Mouse (Mus musculus) neural tube, embryonic 11.5 days (tissue): Measurements from ENCODE around the gene Kcnq2. TPM values are rescaled to one million over a fixed set of nuclear protein-coding genes. Genes with fewer than 3 reads are reported as not detected.

Source experiments
- ATAC-seq: fragments of 200-750 bp; cut with Nextera tagmentation; 2 replicates; pipeline ENCODE4 v1.8.0; 2017; ENCODE audit warnings: moderate number of reproducible peaks, mild to moderate bottlenecking, moderate TSS enrichment, moderate library complexity; ENCODE audit not compliant: insufficient read depth, low FRiP score, low TSS enrichment
- DNase-seq: peaks from one replicate; pipeline ENCODE4 v3.0.0-alpha.2; 2015; ENCODE audit warnings: low spot score
- H3K27ac ChIP-seq: fragments of 300-500 bp; sonication (generic); 2 replicates; pipeline ENCODE4 v1.5.1; 2014; ENCODE audit warnings: low read depth, mild to moderate bottlenecking, low read length
- H3K27me3 ChIP-seq: fragments of 300-500 bp; sonication (generic); 2 replicates; pipeline ENCODE4 v1.6.1; 2014; ENCODE audit warnings: mild to moderate bottlenecking, low read length, mixed read lengths; ENCODE audit not compliant: control insufficient read depth, insufficient read depth
- H3K36me3 ChIP-seq: fragments of 300-500 bp; sonication (generic); 2 replicates; pipeline ENCODE4 v1.6.1; 2014; ENCODE audit warnings: mild to moderate bottlenecking, low read length, moderate library complexity, mixed read lengths; ENCODE audit not compliant: control insufficient read depth, insufficient read depth
- H3K4me1 ChIP-seq: fragments of 300-500 bp; sonication (generic); 2 replicates; pipeline ENCODE4 v1.6.1; 2014; ENCODE audit warnings: low read length, mixed read lengths; ENCODE audit not compliant: control insufficient read depth, insufficient read depth
- H3K4me2 ChIP-seq: fragments of 300-500 bp; sonication (generic); 2 replicates; pipeline ENCODE4 v1.6.1; 2014; ENCODE audit warnings: low read depth, mild to moderate bottlenecking, moderate library complexity
- H3K4me3 ChIP-seq: fragments of 300-500 bp; sonication (generic); 2 replicates; pipeline ENCODE4 v1.5.1; 2014; ENCODE audit warnings: low read depth, low read length
- H3K9ac ChIP-seq: fragments of 300-500 bp; sonication (generic); 2 replicates; pipeline ENCODE4 v1.6.1; 2014; ENCODE audit warnings: mild to moderate bottlenecking, low read length
- H3K9me3 ChIP-seq: fragments of 300-500 bp; sonication (generic); 2 replicates; pipeline ENCODE4 v1.6.1; 2016; ENCODE audit warnings: low read length; ENCODE audit not compliant: control insufficient read depth
- WGBS: fragments of 180-500 bp; shearing (Covaris S2); extraction: QIAGEN DNeasy Blood & Tissue Kit; methylation state at CpG from one replicate; pipeline ENCODE4 v1.1.7; 2014; 5-methylcytosine and 5-hydroxymethylcytosine counted together
- polyA plus RNA-seq: library from polyadenylated mRNA; unstranded; fragments of >200 nt; fragmentation: Nextera tagmentation; extraction: Ambion mirVana; gene quantifications from 2 replicates; pipeline ENCODE4 v1.2.1, GENCODE M21; 2014

Kcnq2 gene
- polyA plus RNA-seq, 1 experiment from 2014 or later, result 17.1 TPM

GRCm38 (mm10) chr2:181153131-181153530 is 18.0 kb upstream of the Kcnq2 start:
- Histone ChIP-seq H3K4me3 (no peak overlapping the region), H3K4me2 (no peak overlapping the region), H3K9ac (no peak overlapping the region), H3K36me3 (no peaks in the 10 kb centered on the region), H3K27ac (no peak overlapping the region), H3K9me3 (no peaks in the 10 kb centered on the region), H3K4me1 (no peaks in the 10 kb centered on the region), H3K27me3 (peaks cover 33% of the 10 kb centered on the region)
- 84% methylated on average over 1 of the region's 1 CpGs for WGBS
- DNase-seq, result no peak
- no peak for ATAC-seq

GRCm38 (mm10) chr2:181152701-181153100 is 17.6 kb upstream of the Kcnq2 start:
- no peaks in the 10 kb centered on the region for H3K9me3 ChIP-seq
- ATAC-seq (no peak), DNase-seq (no peak)
- H3K4me1 ChIP-seq, result no peaks in the 10 kb centered on the region
- H3K36me3 ChIP-seq, result no peaks in the 10 kb centered on the region
- H3K27ac ChIP-seq, result no peak overlapping the region
- H3K27me3 ChIP-seq, result peaks cover 34% of the 10 kb centered on the region
- no peak overlapping the region for H3K9ac ChIP-seq
- WGBS, result 95% methylated on average over 17 of the region's 17 CpGs
- no peak overlapping the region for H3K4me2 ChIP-seq
- H3K4me3 ChIP-seq, result no peak overlapping the region

GRCm38 (mm10) chr2:181150281-181150680 is 15.2 kb upstream of the Kcnq2 start:
- ATAC-seq (no peak), DNase-seq (no peak)
- H3K4me3 ChIP-seq, result no peak overlapping the region
- H3K9ac ChIP-seq, result no peak overlapping the region
- peaks cover 18% of the 10 kb centered on the region for H3K27me3 ChIP-seq
- H3K9me3 ChIP-seq, result no peaks in the 10 kb centered on the region
- no peak overlapping the region for H3K27ac ChIP-seq
- no peak overlapping the region for H3K4me2 ChIP-seq
- no peaks in the 10 kb centered on the region for H3K4me1 ChIP-seq
- 74% methylated on average over 6 of the region's 6 CpGs for WGBS
- H3K36me3 ChIP-seq, result no peaks in the 10 kb centered on the region

GRCm38 (mm10) chr2:181148318-181148955 is 13.3 kb upstream of the Kcnq2 start:
- ATAC-seq, result no peak
- H3K4me1 ChIP-seq, result no peaks in the 10 kb centered on the region
- peak overlapping the region; percentile 40 for H3K4me3 ChIP-seq
- no peak overlapping the region for H3K9ac ChIP-seq
- peak overlapping the region; percentile 88 for H3K4me2 ChIP-seq
- no peak for DNase-seq
- 12% methylated on average over 28 of the region's 31 CpGs for WGBS
- H3K9me3 ChIP-seq, result no peaks in the 10 kb centered on the region
- H3K36me3 ChIP-seq, result no peaks in the 10 kb centered on the region
- H3K27me3 ChIP-seq, result peaks cover 13% of the 10 kb centered on the region; the same call in 1 of the 2 replicates
- no peak overlapping the region for H3K27ac ChIP-seq

DNA sequence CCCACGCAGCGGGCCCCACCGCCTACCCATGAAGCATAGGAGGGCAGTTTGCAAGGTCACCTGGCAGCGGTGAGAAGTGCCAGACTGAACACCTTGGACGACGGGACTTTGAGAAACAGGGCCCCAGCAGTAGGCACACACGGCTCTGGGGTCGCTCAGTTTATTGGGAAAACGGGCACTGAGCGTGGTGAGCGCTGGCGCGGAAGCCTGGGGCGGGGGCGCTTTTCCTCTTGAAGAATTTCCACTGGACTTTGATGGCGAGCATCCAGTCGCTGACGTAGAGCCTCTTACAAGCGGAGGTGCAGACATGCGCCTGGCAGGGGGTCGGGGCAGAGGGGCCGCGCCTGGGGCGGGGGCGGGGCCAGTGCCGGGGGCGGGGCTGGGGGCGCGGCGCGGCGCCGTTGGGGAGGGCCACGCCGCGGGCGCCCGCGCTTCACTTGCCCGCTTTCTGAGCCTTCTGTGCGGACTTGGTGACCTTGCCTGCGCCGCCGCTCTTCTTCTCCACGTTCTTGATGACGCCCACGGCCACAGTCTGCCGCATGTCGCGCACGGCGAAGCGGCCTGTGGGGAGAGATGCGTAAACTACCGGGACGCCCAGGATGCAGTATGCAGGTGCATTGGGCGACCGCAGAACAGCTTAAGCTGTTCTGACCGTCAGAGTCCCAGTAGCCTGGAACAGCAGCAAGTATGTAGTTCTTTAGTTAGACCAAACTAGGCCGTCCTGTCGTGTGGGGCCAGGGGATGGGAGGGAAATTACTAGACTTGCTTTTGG is 12.6 kb upstream of the Kcnq2 start:
- Histone ChIP-seq H3K9me3 (no peaks in the 10 kb centered on the region), H3K4me1 (no peaks in the 10 kb centered on the region), H3K4me3 (peak overlapping the region; percentile 40), H3K27me3 (peaks cover 13% of the 10 kb centered on the region; the same call in 1 of the 2 replicates), H3K9ac (peak overlapping the region; percentile 49), H3K36me3 (no peaks in the 10 kb centered on the region), H3K27ac (no peak overlapping the region), H3K4me2 (peak overlapping the region; percentile 88)
- peak; percentile 75 for ATAC-seq
- WGBS, result under 1% methylated on average over 61 of the region's 61 CpGs
- DNase-seq, result peak; percentile 52

DNA sequence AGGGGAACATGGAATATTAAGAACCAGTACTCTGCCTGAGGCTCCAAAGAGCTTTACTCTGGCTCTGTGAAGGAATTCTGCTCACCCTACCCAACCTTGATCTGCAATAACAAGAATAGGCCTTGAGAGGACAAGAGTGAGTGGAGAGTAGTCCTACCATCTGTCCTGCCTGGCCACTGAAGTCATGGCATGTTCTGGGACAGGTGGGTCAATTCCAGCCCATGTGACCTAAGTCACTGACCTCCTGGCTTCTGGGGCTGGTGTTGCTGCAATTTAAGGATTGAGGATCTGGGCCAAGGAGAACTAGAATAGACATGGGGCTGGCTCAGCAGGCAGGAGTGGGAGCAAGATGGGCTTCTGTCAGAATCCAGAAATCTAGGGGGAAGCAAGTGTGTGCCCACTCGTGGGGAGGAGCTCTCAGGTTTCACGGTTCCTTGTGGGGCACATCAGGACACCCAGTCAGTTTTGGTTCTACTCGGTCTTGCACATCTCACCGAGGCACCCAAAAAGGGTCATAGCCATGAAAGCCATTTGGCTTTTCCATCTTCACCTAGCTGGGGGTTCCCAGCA is 12.0 kb upstream of the Kcnq2 start:
- H3K4me3 ChIP-seq, result peak overlapping the region; percentile 40
- H3K4me1 ChIP-seq, result no peaks in the 10 kb centered on the region
- peak overlapping the region; percentile 88 for H3K4me2 ChIP-seq
- WGBS, result 65% methylated on average over 4 of the region's 4 CpGs
- H3K9ac ChIP-seq, result no peak overlapping the region
- ATAC-seq, result 0 out of 2 replicates have a peak, but pooled peaks have one; percentile 13
- H3K27me3 ChIP-seq, result peaks cover 13% of the 10 kb centered on the region; the same call in 1 of the 2 replicates
- H3K9me3 ChIP-seq, result no peaks in the 10 kb centered on the region
- H3K27ac ChIP-seq, result no peak overlapping the region
- DNase-seq, result no peak
- H3K36me3 ChIP-seq, result no peaks in the 10 kb centered on the region

DNA sequence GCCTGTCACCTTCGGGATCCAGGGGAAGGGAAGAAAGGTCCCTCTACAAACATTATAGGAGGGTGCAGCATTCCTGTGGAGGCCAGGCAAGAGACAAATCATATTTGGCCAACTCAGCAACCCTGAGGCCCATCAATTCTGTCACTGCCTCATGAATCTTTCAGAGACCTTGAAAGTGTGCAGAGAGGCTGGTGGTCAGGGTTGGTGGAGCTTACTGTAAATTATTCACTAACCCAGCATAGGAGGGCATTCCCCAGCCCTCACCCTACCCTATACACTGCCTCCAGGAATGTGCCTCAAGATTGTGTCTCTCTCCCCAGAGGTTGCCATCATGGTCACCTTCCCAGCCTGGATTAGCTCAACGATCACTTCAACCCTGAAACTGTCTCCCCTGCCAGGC is 9.6 kb upstream of the Kcnq2 start:
- DNase-seq, result no peak
- Histone ChIP-seq H3K27ac (no peak overlapping the region), H3K4me2 (no peak overlapping the region), H3K4me3 (no peak overlapping the region), H3K27me3 (peaks cover 13% of the 10 kb centered on the region; the same call in 1 of the 2 replicates), H3K9me3 (no peaks in the 10 kb centered on the region), H3K36me3 (no peaks in the 10 kb centered on the region), H3K4me1 (no peaks in the 10 kb centered on the region), H3K9ac (no peak overlapping the region)
- WGBS, result 88% methylated on average over 2 of the region's 2 CpGs
- ATAC-seq, result no peak

DNA sequence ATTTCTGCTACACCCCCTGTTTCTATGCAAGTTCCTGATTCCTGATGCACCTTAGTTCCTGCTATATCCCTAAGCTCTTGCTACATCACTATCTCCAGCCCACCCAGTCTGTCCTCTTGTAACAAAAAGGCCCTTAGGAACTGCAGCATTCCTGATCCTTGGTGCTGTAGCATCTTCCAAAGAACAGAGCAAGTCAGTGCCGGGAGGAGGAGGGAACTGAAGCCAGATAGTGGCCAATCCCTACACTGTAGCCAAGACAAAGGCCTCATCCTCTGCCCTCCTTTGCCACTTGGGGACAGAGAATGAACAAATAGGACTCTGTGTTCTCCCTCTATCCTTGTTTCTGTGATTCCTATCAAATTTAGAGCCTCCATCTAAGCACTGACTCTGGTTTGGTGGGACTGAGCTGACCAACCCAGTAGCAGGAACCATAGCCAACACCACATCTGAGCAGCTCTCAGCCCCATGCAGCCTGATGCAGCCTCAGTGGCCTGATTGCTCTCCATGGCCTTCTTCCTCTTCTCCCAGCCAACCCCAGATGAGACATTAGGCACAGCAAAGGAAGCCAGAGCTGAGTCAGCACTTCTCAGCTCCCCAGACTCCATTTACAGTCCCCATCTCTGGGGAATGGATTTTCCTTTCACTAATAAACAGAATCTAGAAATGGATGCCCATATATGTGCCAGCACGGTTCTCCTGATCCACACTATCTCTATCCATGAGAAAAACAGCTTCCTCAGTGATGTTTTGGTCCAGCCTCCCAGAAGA is 8.6 kb upstream of the Kcnq2 start:
- Histone ChIP-seq H3K9me3 (no peaks in the 10 kb centered on the region), H3K4me2 (no peak overlapping the region), H3K9ac (no peak overlapping the region), H3K36me3 (no peaks in the 10 kb centered on the region), H3K27ac (no peak overlapping the region), H3K4me3 (no peak overlapping the region), H3K4me1 (no peaks in the 10 kb centered on the region), H3K27me3 (peaks cover 13% of the 10 kb centered on the region; the same call in 1 of the 2 replicates)
- no peak for DNase-seq
- ATAC-seq, result no peak
- WGBS, result 70% methylated on average over 2 of the region's 2 CpGs
